Mouse (Mus musculus): ENCODE data around the gene Pmm1.
A peak's percentile ranks its signal among the peaks of the same experiment; 100 is the strongest.
"Not testable (repeated sequence)": the region's sequence is repeated elsewhere in the genome, so short reads cannot be mapped to it uniquely, and the experiment has no call there.

Pmm1 gene

DNA sequence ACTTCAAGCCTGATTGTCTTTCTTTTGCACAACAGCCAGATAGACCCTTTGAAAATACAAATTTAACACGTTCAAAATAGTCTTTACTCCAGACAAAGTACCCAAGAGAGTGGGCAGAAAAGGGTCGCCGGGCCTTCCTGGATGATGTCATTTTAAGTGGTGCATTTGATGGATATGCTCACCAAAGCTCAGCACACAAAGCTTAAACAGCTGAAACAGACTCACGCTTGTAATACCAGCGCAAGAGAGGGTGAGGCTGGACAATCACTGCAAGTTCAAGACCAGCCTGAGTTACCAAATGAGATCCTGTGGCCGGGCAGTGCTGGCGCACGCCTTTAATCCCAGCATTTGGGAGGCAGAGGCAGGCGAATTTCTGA is 34.3 kb downstream of the Pmm1 start:
- no peak for DNase-seq (ENCODE audit: low read depth, low spot score)

DNA sequence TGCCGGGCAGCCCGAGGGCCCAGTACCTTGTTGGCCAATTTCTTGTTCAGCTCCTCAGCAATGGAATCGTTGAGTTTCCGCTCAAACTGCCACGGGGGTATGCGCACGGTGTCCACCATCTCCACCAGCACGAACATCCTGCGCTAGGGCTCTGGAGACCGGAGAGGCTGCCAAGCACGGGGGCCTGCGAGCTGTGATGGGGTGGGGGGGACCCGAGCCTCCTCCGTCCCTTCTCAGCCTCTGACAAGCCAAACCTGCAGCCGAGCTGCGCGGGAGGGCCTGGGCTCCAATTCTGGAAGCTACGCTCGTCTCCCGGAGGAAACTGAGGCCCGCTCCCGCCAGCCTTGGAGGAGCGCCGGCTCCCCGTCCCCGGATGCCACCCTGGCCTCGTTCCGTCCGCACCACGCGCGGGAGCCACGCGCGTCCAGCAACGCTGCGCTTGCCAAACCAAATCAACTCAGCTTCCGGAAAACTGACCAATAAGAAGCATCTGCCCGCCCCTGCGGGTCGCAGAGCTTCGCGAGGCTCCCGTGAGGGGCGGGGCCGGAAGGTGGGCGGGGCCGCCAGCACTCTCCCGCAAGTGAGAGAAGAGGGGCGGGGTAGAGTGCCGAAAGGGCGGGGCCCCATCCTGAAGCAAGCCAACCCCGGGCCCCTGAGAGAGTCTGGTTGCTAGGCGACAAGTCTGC is 34.8 kb downstream of the Pmm1 start, which contains the start of gene Polr3h:
Gene Polr3h (minus strand): TSS at position 481 of the 686 bp plus-strand sequence.
- DNase-seq (ENCODE audit: low read depth, low spot score), result peak; percentile 81

DNA sequence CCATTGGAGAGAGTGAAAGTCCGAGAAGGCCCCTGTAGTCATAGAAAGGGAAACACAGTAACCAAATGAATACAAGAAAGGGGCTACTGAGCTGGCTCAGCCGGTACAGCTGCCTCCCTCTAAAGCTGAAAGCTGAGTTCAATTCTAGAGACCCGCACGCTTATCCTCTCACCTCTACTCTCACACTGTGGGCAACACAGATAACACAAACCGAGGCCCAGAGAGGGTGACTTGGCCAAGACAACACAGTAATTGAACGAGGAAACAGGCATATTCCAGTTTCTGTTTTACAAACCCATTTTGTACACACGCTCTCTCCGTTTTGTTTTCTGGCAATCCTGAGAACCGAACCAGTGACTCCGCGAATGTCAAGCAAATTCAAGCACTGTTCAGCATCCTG is 35.8 kb downstream of the Pmm1 start:
- no peak for DNase-seq (ENCODE audit: low read depth, low spot score)

DNA sequence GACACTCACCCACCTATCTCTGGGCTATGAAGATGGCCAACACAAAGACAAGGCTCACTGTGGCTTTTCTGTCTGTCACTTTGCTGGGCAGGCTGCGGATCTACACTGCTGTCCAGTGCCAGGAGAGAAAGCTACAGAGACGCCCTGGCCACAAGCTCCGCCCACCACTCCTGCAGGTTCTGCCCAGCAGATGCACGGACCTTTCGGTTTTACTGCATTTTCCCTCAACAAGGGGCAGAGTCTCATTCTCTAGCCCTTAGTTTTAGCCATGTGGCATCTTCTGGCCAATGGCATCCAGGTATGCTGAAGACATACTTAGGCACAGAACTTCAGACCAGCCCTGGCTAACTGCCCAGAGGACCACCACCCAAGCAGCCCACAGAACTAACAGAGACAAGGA is 39.5 kb downstream of the Pmm1 start:
- DNase-seq (ENCODE audit: low read depth, low spot score), result no peak

DNA sequence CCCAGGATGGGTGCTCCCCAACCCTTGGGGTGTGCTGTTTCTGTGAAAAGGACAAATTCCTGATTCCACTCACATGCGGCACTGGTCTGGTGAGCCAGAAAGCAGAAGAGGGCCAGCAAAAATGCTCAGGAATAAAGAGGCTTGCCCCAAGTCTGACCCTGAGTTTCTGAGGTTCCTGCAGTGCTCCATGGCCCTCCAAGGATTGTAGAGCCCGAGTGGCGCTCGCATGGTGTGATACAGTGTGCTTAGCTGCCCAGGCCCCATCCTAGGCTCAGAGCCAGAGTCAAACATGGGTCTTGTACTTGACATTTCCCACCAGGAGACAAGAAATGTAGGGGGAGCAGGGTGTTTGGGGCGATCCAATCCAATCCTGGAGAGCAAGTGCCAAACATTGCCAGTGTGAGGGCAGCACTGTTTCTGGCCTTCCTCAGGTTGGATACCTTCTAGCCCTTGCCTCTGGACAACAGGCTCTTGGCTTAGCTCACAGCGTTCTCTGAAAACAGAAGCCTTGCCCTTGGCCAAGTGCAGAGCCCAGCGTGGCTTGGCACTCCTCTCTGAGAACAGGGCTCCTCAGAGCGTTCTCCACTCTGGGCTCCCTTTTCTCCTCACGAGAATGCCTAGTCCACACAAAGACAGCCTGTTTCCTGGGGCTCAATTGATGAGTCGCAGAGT is 40.0 kb downstream of the Pmm1 start:
- no peak for DNase-seq (ENCODE audit: low read depth, low spot score)

DNA sequence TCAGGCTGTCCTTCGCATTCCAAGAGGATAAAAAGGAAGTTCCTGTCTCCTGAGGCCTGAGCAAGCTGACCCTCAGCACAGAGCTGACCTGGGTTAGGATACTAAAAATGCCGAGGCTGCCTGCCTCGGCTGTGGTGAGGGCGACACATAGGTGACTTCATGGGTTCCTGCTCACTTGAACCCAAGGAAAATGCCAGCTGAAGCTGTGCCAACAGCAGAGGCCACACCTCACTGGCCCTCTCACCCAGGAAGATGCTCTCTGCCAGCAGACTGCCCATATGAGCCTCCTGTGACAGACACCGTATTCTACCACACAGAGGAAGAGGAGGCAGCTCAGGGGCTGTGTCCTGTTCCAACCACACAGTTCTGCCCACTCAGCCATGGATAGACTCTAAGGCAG is 41.7 kb downstream of the Pmm1 start:
- no peak for DNase-seq (ENCODE audit: low read depth, low spot score)

DNA sequence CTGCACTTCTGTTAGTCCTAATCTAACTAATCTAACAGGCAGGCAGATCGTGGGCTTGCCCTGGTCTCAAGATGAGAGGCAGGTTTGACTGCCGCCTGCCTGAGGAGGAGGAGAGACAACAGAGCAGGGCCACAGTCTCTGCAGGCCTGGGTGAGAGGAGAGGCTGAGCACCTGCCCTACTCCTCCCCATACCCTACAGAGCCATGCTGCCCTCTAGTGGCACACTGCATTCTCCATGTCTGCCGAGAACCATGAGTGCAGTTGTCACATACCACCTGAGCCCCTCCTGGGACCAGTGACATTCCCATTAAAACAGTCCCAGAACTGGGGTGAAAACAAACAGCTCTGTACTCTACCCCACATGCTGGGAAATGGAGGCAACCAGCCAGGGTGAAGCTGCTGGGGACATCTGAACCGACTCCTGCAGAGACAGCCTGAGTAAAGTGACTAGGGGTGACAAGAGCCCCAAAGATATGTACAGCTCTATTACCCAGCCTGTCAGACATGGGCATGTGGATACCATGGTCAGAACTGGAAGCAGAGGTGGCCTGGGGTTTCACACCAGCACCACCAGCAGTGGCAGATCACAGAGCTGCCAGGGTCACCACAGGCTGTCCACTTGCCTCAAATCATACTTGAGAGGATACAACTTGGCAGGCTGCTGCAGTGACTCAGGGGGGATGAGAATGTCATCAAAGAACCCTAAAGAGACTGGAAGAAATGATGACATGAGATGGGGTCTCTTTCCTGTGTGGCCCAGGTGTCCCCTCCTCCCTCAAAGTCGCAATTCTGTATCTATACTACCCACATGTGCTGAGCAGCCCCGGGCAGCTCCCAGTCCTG is 42.9 kb downstream of the Pmm1 start:
- no peak for DNase-seq (ENCODE audit: low read depth, low spot score)

DNA sequence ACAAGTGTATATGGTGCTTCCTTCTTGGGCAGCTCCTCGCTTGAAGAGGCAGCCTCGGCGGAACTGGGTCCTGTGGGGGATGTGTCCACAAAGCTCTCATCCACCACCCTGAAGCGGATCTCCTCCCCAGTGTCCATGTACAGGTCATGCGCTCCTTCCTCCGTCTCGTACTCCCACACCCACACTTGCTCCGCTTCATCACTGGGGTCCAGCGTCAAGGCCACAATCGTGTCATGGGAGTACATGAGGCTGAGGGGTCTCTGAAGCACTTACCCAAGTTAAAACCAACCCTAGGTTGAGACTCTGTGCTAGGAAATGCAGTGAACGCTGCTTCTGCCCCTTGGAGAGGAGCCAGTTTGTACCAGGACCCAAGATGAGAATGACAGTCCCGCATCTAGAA is 43.5 kb downstream of the Pmm1 start:
- DNase-seq (ENCODE audit: low read depth, low spot score), result no peak

DNA sequence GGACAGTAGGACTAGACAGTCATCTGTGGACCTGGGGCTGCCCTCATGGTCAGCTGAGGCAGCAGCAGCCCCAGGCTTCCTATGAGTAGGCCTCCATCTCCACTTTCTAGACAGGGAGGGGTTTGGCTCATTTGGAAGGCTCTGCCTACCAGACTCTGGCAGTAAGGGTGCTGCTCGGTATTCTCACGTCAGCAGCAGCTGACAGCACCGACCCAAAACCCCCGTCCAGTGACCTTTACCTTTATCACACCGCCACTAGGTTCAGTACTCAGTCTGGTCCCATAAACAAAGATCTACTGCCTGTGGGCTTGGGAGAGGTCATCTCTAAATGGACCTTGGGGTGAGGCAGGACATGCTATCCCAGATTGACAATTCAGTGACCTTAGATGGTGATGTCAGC is 45.1 kb downstream of the Pmm1 start:
- DNase-seq (ENCODE audit: low read depth, low spot score), result no peak

DNA sequence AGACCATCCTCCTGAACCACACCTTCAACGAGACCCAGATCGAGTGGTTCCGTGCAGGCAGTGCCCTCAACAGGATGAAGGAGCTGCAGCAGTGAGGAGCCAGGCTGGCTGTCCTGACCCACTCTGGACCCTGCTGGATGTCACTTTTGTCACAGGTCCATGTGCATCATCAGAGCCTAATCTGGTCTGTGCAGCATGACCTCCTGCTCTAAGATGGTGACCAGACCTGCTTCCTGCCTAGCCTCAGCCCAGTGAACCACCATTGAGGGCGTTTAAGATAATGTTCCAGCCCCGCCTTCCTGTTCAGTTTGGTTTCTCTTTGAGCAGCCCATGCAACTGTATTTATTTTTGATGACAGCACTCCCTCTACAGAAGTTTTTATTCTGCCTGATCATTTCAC is 46.1 kb downstream of the Pmm1 start:
- no peak for DNase-seq (ENCODE audit: low read depth, low spot score)

DNA sequence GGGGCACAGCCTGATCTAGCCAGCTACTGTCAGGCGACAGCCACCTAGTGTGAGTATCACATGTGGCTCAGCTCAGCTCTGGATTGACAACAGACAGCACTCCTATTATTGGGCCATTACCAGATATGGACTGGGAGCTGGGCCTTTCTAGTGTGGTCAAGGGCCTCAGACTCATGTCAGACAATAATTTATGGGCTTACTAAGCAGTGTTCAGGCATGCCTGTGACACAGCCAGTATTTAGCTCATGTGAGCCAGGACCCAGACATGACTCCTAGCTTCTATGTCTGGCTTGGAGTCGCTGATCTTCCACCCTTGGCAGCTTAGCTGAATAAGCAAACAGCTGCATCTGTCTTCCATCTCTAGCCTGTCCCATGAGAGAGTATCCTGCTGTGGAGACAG is 48.2 kb downstream of the Pmm1 start:
- DNase-seq (ENCODE audit: low read depth, low spot score), result no peak

DNA sequence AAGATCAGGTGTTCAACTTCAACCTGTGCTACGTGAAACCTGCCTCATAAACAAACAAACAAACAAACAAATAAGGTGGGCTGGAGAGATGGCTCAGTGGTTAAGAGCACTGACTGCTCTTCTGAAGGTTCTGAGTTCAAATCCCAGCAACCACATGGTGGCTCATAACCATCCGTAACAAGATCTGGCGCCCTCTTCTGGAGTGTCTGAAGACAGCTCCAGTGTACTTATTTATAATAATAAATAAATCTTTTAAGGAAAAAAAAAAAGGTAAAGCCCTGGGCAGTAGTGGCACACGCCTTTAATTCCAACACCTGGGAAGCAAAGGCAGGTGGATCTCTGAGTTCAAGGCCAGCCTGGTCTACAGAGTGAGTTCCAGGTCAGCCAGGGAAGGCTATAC is 52.0 kb downstream of the Pmm1 start:
- DNase-seq (ENCODE audit: low read depth, low spot score), result not testable (repeated sequence)

DNA sequence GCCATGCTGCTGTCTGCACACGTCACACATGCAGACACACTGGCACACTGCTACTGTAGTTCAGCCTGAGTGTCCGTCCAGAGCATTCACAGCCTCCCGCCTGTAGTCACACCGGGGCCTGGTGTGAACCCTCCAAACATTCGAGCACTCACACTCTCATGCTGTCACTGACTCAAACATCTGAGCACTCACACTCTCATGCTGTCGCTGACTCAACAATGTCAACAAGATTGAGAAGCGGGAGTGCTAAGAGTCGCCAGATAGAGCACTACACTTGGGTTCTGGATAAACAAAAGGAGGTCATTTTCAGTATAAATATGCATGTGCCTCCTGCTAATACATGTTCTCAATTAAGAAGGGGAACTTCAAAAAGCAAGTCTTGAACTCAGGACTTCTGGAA is 52.8 kb downstream of the Pmm1 start:
- no peak for DNase-seq (ENCODE audit: low read depth, low spot score)

DNA sequence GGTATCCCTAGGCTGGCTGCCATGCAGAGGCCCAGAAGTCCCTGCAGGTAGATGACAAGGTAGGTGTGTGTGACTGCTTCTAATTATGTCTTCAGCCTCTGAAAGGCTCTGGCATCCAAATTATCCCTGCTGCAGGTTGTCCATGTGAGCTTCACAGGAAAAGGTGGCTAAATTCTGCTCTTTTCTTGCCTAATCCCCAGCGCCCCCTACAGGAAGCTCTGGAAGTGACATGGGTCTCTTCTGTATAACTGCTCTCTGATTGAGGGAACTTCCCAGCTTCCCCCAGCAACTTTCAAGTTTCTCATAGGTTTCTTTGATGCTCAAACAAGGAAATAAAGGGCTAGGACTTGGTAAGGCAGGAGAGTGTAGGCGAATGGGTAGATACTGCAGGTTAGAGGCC is 55.8 kb downstream of the Pmm1 start:
- peak; percentile 37 for DNase-seq (ENCODE audit: low read depth, low spot score)

Measured in retina, adult 2 months (tissue).